Mouse (Mus musculus) brain, embryonic 14.5 days (tissue): ENCODE measurements around the gene Rab11fip4.
A peak's percentile ranks its signal among the peaks of the same experiment; 100 is the strongest.

Experiments
- CTCF ChIP-seq: fragments of 200-500 bp; IDR thresholded peaks from 2 replicates; pipeline ENCODE4 v1.5.1; 2012; ENCODE audit warnings: inconsistent platforms, mild to moderate bottlenecking, moderate library complexity, borderline replicate concordance; ENCODE audit not compliant: insufficient read depth, insufficient read length; ENCODE audit errors: extremely low read depth
- POLR2A ChIP-seq: fragments of 200-500 bp; IDR thresholded peaks from 2 replicates; pipeline ENCODE4 v1.6.1; 2012; ENCODE audit warnings: mild to moderate bottlenecking, inconsistent platforms, borderline replicate concordance; ENCODE audit not compliant: poor library complexity, insufficient read depth, insufficient read length, severe bottlenecking; ENCODE audit errors: extremely low read depth

- TF ChIP-seq CTCF = peak; percentile 7; the same call in 1 of the 2 replicates
- no peak for TF ChIP-seq POLR2A
Observed at GRCm38 (mm10) chr11:79703452-79703851, 112.4 kb downstream of the Rab11fip4 start.
